Mouse (Mus musculus): Measurements from ENCODE around the gene Gprin2.

Gprin2 gene

DNA sequence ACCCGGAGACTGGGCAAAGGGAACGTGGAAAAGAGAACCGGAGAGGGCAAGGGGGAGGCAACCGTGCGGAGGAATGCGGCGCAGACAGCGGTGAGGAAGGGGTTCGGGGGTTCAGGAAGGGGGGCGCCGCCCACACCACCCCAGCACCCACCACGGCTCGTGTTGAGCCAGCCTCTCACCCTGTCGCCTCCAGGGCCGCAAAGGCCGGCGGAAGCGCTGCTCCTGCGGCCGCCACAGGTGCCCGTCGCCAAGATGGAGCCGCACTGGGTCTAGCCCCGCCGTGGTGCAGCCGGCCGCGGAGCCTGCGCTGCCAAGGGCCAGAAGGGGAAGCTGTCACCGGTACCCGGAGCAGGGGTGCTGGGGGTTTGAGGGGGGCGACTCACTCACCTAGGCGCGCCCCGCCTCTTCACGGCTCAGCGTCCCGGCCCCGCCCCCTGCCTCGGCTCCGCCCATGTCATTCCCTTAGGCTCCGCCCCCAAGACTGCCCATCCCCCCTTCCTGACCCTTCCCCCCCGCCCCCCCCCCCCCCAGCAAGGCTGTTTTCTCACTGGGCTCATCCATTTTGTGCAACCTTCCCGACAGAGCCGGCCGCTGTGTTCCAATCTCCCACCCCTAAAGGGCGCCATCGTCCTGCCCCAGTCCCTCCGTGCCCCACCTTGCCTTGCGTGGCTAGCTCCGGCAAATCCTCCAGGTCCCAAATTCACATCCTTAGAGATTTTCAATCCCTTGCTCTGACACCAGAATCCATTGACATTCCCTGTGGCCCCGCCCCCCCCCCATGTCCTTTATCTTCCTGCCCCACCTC lies at the start of gene Gprin2:
Gene Gprin2, minus strand, starts transcription at position 423 of the 805 bp plus-strand sequence.
- in situ Hi-C loops (cut with MseI, MboI), result no loop called here

- in situ Hi-C loops (cut with MseI, MboI), result no loop called here
Measured at GRCm38 (mm10) chr14:34240676-34241075, 39.2 kb upstream of the Gprin2 start.

- in situ Hi-C loops (cut with MseI, MboI), result no loop called here
Measured at GRCm38 (mm10) chr14:34240263-34240662, 38.8 kb upstream of the Gprin2 start.

GRCm38 (mm10) chr14:34234630-34235380 lies 33.4 kb upstream of the Gprin2 start:
- in situ Hi-C loops (cut with MseI, MboI), result loop anchor here (10.0 kb wide), 2 partner anchors 130 to 150 kb away; partner anchors contain the start of genes A630023A22Rik (in 1 of the 2) and Anxa8 (in 1 of the 2)

GRCm38 (mm10) chr14:34233846-34234245 lies 32.4 kb upstream of the Gprin2 start:
- in situ Hi-C loops (cut with MseI, MboI), result loop anchor here (10.0 kb wide), 2 partner anchors 129 to 149 kb away; partner anchors contain the start of genes A630023A22Rik (in 1 of the 2) and Anxa8 (in 1 of the 2)

DNA sequence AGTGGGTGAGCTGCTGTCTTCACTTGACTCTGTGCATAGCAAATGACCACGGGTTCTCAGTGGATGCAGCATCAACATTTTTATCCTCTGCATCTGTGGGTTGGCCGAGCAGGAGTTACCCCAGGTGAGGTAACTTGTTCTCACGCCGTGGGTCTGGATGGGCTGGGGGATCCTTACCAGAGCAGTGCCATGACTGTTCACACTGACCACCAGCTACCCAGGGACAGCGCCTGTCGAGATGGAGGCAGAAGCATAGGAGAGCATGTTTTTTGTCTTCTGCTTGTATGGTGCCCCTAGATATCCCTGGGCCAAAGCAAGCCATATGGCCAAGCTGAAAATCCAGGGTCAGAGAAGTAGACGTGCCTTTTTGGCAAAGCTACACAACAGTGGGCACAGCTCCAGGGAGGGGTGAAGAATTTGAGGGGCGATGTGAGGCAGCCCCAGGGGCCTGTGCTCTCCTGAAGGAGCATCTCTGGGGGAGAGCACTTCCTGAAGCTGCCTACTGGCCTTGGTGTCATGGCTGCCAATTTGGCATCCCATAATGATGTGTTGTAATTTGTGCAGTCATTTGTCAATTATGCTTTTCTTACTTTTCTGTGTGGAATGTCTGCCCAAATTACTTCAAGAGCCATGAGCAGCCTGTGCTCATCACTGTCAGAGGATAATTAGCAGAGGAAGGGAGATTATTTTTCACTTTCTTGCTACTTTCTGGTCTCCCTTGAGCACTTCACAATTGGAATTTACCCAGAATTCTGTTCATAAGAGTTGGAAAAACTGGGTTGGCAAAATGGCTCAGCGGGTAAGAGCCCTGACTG lies 31.6 kb upstream of the Gprin2 start:
- in situ Hi-C loops (cut with MseI, MboI), result loop anchor here (10.0 kb wide), 2 partner anchors 128 to 148 kb away; partner anchors contain the start of genes A630023A22Rik (in 1 of the 2) and Anxa8 (in 1 of the 2)

- in situ Hi-C loops (cut with MseI, MboI), result loop anchor here (10.0 kb wide), 2 partner anchors 128 to 148 kb away; partner anchors contain the start of genes A630023A22Rik (in 1 of the 2) and Anxa8 (in 1 of the 2)
Measured at GRCm38 (mm10) chr14:34232340-34232739, 30.9 kb upstream of the Gprin2 start.

DNA sequence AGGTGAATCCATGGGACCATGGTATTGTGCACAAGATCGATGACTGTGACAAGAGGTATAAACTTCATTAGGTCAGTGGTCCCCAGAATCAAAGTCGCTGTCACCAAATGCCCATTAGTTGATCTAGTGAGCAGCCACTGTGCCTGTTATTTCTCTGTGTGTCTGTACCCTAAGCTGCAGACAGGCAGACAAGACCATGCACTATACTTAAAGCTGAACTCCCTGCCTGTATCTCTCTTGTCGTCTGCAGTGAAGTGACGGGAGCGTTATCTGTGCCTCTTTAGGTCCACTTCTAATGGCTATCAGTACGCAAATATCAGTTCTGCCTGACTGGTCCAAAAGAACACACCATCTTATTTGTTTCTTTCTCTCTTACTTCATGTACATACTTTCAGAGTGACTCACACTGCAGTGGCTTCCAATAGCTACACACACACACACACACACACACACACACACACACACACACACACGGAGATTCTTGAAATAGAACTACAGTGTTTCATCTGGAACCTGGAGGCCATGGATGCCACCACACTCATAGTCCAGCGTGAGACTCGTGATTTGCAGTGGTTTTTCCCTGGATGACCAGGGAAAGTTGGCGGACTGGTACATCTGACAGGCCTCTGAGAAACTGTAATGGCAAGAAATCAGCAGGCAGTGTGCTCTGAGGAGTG lies 27.5 kb upstream of the Gprin2 start:
- in situ Hi-C loops (cut with MseI, MboI), result no loop called here

DNA sequence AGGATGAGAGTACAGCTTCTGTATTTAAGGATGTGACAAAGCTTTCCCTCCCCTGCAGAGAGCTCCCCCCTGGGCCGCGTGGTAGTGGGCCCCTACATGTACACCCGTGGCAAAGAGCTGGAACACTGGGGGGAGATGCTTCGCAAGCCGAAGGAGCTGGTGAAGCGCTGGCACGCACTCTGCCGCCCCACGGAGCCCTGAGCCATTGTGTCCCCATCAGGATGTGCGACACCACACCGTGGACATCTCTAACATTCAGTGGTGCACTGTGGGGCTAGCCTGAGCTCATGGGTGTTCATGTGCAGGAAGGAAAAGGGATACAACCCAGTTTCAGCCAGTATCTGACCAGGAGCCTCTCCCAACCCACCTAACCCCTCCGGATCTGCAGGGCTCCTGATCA lies 26.5 kb upstream of the Gprin2 start:
- in situ Hi-C loops (cut with MseI, MboI), result no loop called here

DNA sequence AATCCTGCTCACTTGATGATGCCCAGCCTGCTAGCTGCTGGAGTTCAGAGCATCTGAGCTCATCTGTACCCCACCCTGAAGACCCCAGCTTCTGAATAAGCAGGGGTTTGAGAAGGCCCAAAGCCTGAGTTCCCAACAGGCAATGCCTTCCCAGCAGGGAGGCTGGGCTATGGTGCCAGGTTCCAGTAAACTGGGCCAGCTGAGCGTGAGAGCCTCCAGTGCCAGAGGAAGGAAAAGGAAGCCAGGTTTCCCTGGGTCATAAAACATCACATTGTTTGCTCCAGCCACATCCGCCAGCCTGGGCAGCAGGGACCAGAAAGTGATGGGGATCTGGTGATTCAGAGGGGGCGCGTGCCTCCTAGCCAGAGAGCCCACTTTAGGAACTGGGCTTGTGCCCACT lies 25.1 kb upstream of the Gprin2 start:
- in situ Hi-C loops (cut with MseI, MboI), result no loop called here

DNA sequence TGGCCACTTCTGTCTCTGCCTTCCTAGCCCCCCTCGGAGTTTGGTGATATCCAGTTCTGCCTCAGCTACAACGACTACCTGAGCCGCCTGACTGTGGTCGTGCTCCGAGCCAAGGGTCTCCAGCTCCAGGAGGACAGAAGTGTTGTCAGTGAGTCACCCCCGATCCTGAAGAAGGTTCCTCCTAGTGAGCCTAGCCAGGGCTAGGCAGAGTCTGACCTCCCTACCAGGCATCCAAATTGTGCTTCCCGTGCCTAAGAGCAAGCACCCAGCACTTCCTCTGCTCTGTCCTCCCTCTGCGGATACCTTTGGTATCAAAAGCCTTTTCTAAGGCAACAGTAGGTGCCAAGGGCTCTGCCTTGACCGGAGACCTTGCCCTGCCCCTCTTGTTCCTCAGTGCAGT lies 24.5 kb upstream of the Gprin2 start:
- in situ Hi-C loops (cut with MseI, MboI), result no loop called here

DNA sequence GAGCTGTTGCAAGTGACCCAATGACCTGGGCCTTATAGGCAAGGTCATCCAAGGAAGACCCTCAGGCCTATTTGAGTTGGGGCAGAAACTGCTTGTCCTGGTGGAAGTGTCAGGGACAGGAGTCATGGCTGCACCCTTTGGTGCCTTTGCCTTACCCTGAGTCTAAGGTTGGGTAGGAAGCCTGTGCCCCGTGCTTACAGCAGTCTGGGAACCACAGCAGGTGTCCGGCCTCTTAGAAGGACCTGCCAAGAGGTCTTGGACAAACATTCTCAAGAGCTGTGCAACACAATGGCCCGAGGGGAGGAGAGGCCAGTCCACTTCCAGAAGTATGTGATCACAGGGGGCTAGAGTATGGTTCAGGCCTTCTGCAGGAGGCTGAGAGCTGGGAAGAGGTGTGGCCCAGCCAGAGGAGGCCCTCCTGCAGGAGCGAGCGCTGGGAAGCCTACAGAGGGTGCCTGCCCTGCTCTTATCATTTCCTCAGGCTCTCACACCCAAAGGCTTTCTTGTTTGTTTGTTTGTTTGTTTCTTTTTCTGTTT lies 22.0 kb upstream of the Gprin2 start:
- in situ Hi-C loops (cut with MseI, MboI), result no loop called here

- in situ Hi-C loops (cut with MseI, MboI), result no loop called here
Measured at GRCm38 (mm10) chr14:34221416-34222077, 20.1 kb upstream of the Gprin2 start.

GRCm38 (mm10) chr14:34220426-34220825 lies 19.0 kb upstream of the Gprin2 start:
- in situ Hi-C loops (cut with MseI, MboI), result no loop called here

DNA sequence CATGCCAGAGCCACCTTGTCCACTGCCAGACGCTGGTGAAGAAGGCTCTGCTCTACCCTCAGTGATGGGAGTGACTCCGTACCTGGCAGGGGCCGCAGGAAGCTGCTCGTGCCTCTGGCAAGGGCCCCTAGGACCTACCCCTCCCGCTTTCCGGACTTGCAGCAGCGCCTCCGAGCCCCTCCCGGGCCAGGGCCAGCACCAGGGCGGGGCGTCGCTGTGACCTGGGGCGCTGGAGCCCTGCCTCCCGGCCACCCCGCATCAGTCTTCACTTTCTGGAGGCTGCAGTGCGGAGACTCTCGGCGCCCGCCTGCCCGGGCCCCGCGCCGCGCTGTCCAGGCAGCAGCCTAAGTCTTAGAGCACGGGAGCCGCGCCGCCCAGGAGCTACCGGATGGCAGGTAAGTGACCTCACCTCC lies 18.3 kb upstream of the Gprin2 start:
- in situ Hi-C loops (cut with MseI, MboI), result no loop called here

DNA sequence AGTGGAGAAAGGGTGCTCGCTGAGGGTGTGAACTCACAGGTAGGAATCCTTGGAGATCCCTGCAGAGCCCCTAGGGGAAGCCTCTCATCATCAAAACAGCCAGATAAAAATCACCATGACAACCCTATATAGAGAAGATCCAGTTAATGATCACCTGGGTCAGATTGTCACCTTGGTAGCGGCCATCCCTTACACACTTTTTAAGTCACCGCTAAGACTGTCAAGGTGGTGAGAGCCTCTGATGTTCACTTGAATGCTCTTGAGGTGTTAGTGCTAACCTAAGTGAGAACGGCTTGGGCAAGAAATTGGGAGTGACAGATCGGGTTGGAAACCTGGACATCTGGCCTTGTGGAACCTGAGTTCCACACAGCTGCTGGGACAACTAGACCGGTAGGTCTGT lies 17.8 kb upstream of the Gprin2 start, which contains the start of gene Syt15:
Gene Syt15, plus strand, starts transcription at position 301 of the 400 bp plus-strand sequence.
- in situ Hi-C loops (cut with MseI, MboI), result no loop called here

GRCm38 (mm10) chr14:34215451-34216127 lies 14.1 kb upstream of the Gprin2 start:
- in situ Hi-C loops (cut with MseI, MboI), result no loop called here

- in situ Hi-C loops (cut with MseI, MboI), result no loop called here
Measured at GRCm38 (mm10) chr14:34209942-34210341, 8.5 kb upstream of the Gprin2 start.

DNA sequence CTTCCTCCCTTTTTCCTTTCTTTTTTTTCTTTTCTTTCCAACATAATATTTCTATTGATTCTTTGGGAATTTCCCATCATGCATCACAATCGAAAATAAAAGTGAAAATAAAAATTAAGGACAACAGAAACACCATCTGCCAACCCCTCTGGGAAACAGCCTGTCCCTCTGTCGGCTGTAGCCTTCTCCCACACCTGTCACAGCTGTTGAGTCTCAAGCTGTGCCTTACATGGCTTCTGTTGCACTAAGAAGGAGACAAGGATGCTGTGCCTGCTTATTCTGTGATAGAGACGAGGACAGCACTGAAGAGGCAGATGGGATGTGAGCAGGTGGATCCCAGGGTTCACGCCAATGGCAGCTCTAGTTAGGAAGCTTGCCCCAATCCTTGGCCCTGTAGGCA lies 7.6 kb upstream of the Gprin2 start:
- in situ Hi-C loops (cut with MseI, MboI), result no loop called here

All from mouse trophoblast stem cell (cell line).